Mouse (Mus musculus) thymus, adult 2 months (tissue): ENCODE measurements around the gene Kcnk1.

ENCODE experiments used
- CTCF ChIP-seq: fragments of 200-500 bp; IDR thresholded peaks from 2 replicates; pipeline ENCODE4 v1.5.1; 2012; ENCODE audit warnings: mild to moderate bottlenecking, control low read depth, low read length, moderate library complexity, borderline replicate concordance; ENCODE audit not compliant: control insufficient read depth, poor library complexity, insufficient read depth; ENCODE audit errors: extremely low read depth
- POLR2A ChIP-seq: fragments of 200-500 bp; IDR thresholded peaks from 2 replicates; pipeline ENCODE4 v1.6.1; 2012; ENCODE audit warnings: mild to moderate bottlenecking, low read length, control low read depth, moderate library complexity; ENCODE audit not compliant: control insufficient read depth, poor library complexity, insufficient read depth; ENCODE audit errors: extremely low read depth

GRCm38 (mm10) chr8:125956796-125957195 is 38.2 kb upstream of the Kcnk1 start:
- TF ChIP-seq CTCF (no peak), POLR2A (no peak)
